Mouse (Mus musculus): ENCODE measurements around the gene Plekha6.
A peak's percentile ranks its signal among the peaks of the same experiment; 100 is the strongest.

Gene Plekha6

GRCm38 (mm10) chr1:133215753-133216152, 51.7 kb downstream of the Plekha6 start:
- DNase-seq: no peak

DNA sequence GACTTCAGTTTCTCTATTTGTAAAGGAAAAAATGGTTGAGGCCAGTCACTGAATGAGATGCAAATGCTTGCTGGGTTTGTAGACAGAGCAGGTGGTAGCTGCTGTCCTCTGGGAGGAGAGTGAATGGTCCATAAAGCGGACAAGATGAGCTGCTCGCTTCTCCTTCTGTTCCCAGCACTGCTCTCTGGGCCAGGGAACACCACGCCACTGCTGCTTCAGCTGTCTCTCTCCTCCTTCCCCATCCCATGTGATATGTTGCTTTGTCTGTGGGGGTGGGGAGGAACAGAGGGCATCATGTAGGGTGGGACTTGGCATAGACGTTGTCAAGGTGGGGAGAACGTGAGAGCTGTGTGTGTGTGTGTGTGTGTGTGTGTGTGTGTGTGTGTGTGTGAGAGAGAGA, 53.0 kb downstream of the Plekha6 start:
- DNase-seq: no peak

GRCm38 (mm10) chr1:133219106-133219505, 55.1 kb downstream of the Plekha6 start:
- no peak for DNase-seq

GRCm38 (mm10) chr1:133221459-133221858, 57.4 kb downstream of the Plekha6 start:
- no peak for DNase-seq

DNA sequence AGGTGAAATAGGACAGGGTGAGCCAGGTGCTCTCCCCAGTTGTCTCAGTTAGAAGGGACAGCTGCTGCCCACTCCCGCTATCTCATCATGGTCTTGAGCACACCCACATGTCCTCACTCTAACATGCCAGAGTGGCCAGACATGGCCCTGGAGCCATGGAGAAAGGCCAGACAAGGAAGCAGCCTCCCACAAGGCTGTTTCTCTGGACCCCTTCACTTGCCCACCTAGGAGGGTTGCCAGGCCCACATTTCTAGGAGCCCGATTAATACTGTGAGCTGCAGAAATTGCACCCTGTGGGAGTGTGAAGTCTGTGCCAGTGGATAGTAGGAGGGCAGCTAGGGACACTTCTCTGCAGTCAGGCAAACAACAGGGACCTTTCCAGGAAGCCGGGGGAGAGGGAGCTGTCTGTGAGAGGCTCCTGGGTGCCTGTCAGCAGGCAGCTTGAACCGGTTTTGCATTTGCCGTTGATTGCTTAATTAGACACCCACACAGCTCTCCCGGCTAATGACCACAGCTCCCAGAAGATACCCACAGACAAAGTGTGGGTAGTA, 58.5 kb downstream of the Plekha6 start:
- peak; percentile 41 for DNase-seq

- DNase-seq: no peak
Observed at GRCm38 (mm10) chr1:133224674-133225073, 60.7 kb downstream of the Plekha6 start.

- DNase-seq: no peak
Observed at GRCm38 (mm10) chr1:133225137-133225536, 61.1 kb downstream of the Plekha6 start.

DNA sequence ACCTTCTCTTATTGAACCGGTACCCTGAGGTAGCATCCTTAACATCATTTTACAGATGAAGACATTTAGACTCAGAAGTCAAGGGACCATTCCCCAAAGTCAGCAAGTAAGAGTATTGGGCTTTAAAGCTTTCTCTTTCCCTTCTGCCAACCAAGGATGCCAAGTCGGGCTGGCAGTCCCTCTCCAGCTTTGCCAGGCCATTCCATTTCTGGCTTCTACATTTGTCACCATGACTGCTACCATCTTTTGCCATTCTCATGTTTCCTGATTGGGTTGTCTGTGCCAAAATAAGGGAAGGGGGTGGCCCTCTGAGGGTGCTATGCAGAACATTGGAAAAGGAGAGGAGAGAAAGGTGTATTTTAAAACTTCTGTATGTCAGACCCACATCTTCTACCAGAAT, 61.6 kb downstream of the Plekha6 start:
- no peak for DNase-seq

GRCm38 (mm10) chr1:133225963-133226660, 62.1 kb downstream of the Plekha6 start:
- DNase-seq: peak; percentile 68

- peak; percentile 75 for DNase-seq
Observed at GRCm38 (mm10) chr1:133226928-133227327, 62.9 kb downstream of the Plekha6 start.

GRCm38 (mm10) chr1:133227378-133227777, 63.4 kb downstream of the Plekha6 start:
- no peak for DNase-seq

GRCm38 (mm10) chr1:133228809-133229487, 64.9 kb downstream of the Plekha6 start:
- DNase-seq: no peak

DNA sequence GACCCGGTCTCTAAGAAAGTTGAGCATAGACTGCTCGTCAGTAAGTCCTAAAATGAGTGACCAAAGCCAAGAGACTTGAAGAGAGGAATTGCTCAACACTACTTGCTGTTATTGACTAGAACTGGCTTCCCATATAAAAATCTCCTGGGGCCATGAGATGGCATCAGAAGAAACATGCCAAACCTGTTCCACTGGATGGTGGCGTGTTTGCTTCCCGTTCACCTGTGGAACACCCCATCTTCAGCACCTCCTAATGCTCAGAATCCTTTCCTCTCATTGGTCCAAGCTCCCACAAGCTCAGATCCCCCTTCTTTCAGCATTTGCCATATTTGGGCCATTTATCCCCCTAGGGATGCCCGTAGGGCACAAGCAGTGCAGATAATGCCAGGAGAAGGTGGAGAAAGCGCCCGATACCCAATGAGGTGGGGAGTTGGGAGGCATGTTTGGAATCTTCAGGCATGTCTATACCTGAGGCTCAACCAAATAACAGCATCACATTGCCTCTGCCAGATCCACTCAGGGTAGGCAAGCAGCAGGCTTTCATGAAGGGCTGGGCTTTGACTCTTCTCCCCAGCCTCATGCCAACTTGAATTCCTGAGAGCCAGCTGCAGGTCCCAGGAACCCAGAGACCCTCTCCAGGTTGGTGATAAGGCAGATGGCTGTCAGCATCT, 67.6 kb downstream of the Plekha6 start:
- DNase-seq: no peak

DNA sequence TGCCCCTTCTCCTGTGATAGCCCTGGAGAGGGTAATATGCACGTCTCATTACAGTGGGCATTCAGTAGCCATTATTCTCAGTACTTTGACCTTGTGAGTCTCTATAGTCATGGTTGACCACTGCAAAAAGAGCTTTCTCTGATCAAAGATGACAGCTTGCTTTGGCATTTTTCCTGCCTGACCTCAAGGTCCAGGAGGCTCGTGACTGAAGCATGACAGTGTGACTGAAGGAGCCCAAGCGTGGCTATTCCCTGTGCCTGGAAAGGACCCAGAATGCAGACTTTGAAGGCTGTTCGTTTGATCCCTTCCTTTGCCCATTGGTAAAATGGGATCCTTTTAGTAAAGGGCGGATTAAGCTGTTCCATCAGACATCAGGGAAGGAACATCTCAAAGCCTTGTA, 71.9 kb downstream of the Plekha6 start:
- DNase-seq: peak; percentile 36

DNA sequence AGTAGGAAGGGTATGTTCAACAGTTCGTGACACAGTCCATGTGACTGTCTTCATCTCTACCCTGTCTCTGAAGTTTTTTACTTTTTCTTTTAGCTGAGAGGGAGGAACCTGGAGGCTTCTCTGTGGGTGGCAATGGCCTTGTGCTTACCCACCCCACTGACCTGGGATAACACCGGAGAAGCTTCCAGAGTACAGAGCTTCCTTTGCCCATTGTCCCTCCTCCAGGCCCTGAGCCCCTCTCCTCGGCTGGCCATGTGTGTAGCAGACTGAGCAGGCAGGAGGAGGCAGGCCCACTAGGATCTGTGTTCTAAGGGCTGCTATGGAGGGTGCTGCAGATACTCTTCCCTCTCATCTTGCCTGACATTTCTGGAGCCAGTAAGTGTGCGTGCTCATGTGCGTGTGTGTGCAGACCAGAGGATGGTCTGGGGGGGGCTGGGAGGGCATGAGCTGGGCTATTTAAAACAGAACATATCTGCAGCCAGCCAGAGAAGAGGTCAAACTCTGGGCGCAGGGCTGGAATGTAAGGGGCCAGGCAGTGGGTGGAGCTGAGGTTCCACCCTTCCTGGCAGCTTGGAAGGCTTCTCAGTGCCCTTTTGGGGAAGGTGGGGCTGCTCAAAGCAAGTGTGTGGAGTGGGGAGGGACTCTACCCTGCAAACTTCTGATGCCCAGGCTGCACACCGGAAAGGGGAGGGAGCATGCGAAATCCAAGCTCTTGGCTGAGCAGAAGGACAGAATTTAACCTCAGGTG, 72.9 kb downstream of the Plekha6 start:
- DNase-seq: peak; percentile 76

- peak; percentile 74 for DNase-seq
Observed at GRCm38 (mm10) chr1:133237670-133238069, 73.7 kb downstream of the Plekha6 start.

GRCm38 (mm10) chr1:133239121-133239812, 75.3 kb downstream of the Plekha6 start:
- DNase-seq: peak; percentile 50

DNA sequence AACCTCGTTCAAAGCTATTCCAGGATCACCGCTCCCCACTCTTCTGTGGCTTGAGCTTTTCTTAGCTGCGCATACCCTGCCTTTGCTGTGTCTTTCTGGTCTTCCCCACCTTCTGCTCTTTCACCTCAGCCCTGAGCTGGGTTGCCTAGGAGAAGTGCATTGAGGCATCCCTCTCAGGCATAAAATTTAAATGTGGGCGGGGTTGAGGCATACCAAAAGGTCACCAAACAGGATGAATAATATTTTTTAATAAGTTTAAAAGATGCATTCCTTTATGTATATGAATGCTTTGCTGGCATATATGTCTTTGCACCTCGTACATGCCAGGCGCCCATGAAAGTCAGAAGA, 75.8 kb downstream of the Plekha6 start:
- no peak for DNase-seq

- DNase-seq: peak; percentile 79
Observed at GRCm38 (mm10) chr1:133240881-133241280, 76.9 kb downstream of the Plekha6 start.

DNA sequence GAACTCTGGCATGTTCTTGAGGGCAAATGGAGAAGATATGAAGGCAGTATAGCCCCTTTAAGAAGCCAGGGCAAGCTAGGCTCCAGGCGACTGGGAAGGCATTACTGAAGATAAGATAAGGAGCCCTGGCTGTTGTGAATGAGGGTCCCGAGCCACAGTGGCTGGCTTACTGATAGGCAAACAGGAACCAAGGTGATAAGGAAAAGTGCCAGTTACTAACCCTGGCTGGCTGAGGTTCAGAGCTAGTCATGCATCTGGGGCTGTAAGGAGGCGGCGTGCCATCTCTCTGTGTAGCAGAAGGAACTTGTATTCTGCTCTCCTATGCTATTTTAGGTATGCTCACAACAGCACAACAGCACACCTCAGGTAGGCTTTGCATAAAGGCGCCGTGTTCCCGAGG, 80.7 kb downstream of the Plekha6 start:
- no peak for DNase-seq

GRCm38 (mm10) chr1:133245690-133246619, 81.9 kb downstream of the Plekha6 start:
- no peak for DNase-seq
